Mouse (Mus musculus) Patski (cell line): Measurements from ENCODE around the gene Gm10147. TPM values are rescaled to one million over a fixed set of nuclear protein-coding genes. Genes with fewer than 3 reads are reported as not detected.
"Not testable (repeated sequence)": the region's sequence is repeated elsewhere in the genome, so short reads cannot be mapped to it uniquely, and the experiment has no call there.

Experiments used
- ATAC-seq: fragments of 100-300 bp; one replicate; pipeline ENCODE4 v1.8.0; 2021
- CTCF ChIA-PET: fragments of 350-600 bp; sonication (Branson Sonifier 250); formaldehyde crosslinking; loops from one replicate; lab custom pipeline; 2022; ENCODE audit warnings: inconsistent platforms; lab: Charles Lee
- POLR2A ChIA-PET: fragments of 350-600 bp; sonication (Branson Sonifier 250); formaldehyde crosslinking; loops from one replicate; lab custom pipeline; 2022; ENCODE audit warnings: antibody characterized with exemption, inconsistent platforms; lab: Charles Lee
- DNase-seq: peaks from one replicate; pipeline ENCODE4 v3.0.0-alpha.2; 2011; ENCODE audit warnings: low read depth, low spot score
- H3K27me3 ChIP-seq: fragments of 371-371 bp; one replicate; pipeline ENCODE4 v1.5.1; 2021
- in situ Hi-C: fragments of 300-500 bp; cut with MboI; formaldehyde crosslinking; loops from 3 replicates; pipeline ENCODE4 v1.11.1; 2018; ENCODE audit warnings: low pct_unique_long_range_greater_than_20kb, mixed read lengths
- polyA plus RNA-seq: library from polyadenylated mRNA; unstranded; gene quantifications from one replicate; pipeline ENCODE4 v1.2.3, GENCODE M21; 2021

The Gm10147 gene
- not detected for polyA plus RNA-seq

DNA sequence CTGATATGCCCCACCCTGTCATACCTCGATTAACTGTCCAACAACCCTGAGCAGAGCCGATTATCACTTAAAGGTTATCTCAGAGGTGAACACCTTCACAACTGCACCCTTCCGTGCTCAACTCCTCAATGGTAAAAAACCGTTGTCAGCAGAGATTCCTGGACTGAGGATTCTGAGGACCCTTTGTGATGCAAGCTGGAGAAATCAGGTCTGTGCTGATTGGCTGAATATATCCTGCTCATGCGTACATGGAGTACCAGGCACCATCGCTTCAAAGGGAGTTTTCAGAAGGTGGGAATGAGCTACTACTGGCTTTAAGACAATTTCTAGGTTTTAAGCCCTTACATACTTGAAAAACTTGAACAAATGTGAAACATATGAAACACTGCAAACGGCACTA lies at the start of gene Gm10147:
TSS of gene Gm10147 (minus strand) at position 101 of the 400 bp plus-strand sequence.
- in situ Hi-C loops, DNase-seq, CTCF ChIA-PET, H3K27me3 ChIP-seq, POLR2A ChIA-PET, ATAC-seq: not testable (repeated sequence)
